Mouse (Mus musculus) limb, embryonic 14.5 days (tissue): ENCODE measurements around the gene Zfp689. TPM values are rescaled to one million over a fixed set of nuclear protein-coding genes. Genes with fewer than 3 reads are reported as not detected.

Experiments
- ATAC-seq: fragments of 200-750 bp; cut with Nextera tagmentation; 2 replicates; pipeline ENCODE4 v1.8.0; 2017; ENCODE audit warnings: low read depth, moderate number of reproducible peaks, moderate TSS enrichment; ENCODE audit not compliant: low FRiP score
- DNase-seq: peaks from one replicate; pipeline ENCODE4 v3.0.0-alpha.2; 2015; ENCODE audit warnings: low spot score
- H3K27ac ChIP-seq: fragments of 300-500 bp; sonication (generic); replicated peaks from 2 replicates; pipeline ENCODE4 v1.5.1; 2014; ENCODE audit warnings: low read depth, mild to moderate bottlenecking, low read length, moderate library complexity, mixed read lengths
- H3K27me3 ChIP-seq: fragments of 300-500 bp; sonication (generic); 2 replicates; pipeline ENCODE4 v1.6.1; 2014; ENCODE audit warnings: low read length, mixed read lengths; ENCODE audit not compliant: control insufficient read depth, insufficient read depth
- H3K36me3 ChIP-seq: fragments of 300-500 bp; sonication (generic); 2 replicates; pipeline ENCODE4 v1.6.1; 2014; ENCODE audit warnings: mild to moderate bottlenecking, low read length, moderate library complexity, mixed read lengths; ENCODE audit not compliant: control insufficient read depth, insufficient read depth
- H3K4me1 ChIP-seq: fragments of 300-500 bp; sonication (generic); 2 replicates; pipeline ENCODE4 v1.6.1; 2014; ENCODE audit warnings: antibody characterized with exemption, low read length, mixed read lengths; ENCODE audit not compliant: control insufficient read depth, insufficient read depth
- H3K4me2 ChIP-seq: fragments of 300-500 bp; sonication (generic); replicated peaks from 2 replicates; pipeline ENCODE4 v1.6.1; 2014; ENCODE audit warnings: low read depth, mild to moderate bottlenecking, low read length, moderate library complexity; ENCODE audit not compliant: severe bottlenecking
- H3K4me3 ChIP-seq: fragments of 300-500 bp; sonication (generic); replicated peaks from 2 replicates; pipeline ENCODE4 v1.5.1; 2014; ENCODE audit warnings: low read length
- H3K9ac ChIP-seq: fragments of 300-500 bp; sonication (generic); 2 replicates; pipeline ENCODE4 v1.6.1; 2014; ENCODE audit warnings: mild to moderate bottlenecking, low read depth, low read length, moderate library complexity; ENCODE audit not compliant: severe bottlenecking
- H3K9me3 ChIP-seq: fragments of 300-500 bp; sonication (generic); 2 replicates; pipeline ENCODE4 v1.6.1; 2016; ENCODE audit warnings: low read length; ENCODE audit not compliant: control insufficient read depth
- POLR2A ChIP-seq: fragments of 200-500 bp; IDR thresholded peaks from 2 replicates; pipeline ENCODE4 v1.8.0; 2012; ENCODE audit warnings: inconsistent platforms, mild to moderate bottlenecking, moderate library complexity, borderline replicate concordance; ENCODE audit not compliant: insufficient read depth, insufficient read length; ENCODE audit errors: extremely low read depth
- WGBS: fragments of 180-500 bp; shearing (Covaris S2); extraction: QIAGEN DNeasy Blood & Tissue Kit; methylation state at CpG from one replicate; pipeline ENCODE4 v1.1.7; 2014; 5-methylcytosine and 5-hydroxymethylcytosine counted together
- polyA plus RNA-seq, 2 experiments: library from polyadenylated mRNA; depleted of rRNA in 1 of 2; stranded (reverse) in 1 of 2; unstranded in 1 of 2; fragments of >200 nt; fragmentation: Nextera tagmentation in 1 of 2; extraction: Ambion mirVana in 1 of 2; gene quantifications; 2 replicates each; pipeline versions ENCODE4 v1.2.1 to v1.2.3; 2012 to 2014

The Zfp689 gene
- polyA plus RNA-seq (2012; rRNA removed): 10.2 and 14.7 TPM in 2 replicates
- polyA plus RNA-seq (2014; fragmentation: Nextera tagmentation; extraction: Ambion mirVana): 7.7 and 10.5 TPM in 2 replicates

- Histone ChIP-seq H3K27me3 (no peaks in the 10 kb centered on the region), H3K27ac (peak within 1 kb of the TSS; percentile 93), H3K4me2 (peak within 1 kb of the TSS; percentile 64), H3K9me3 (no peaks in the 10 kb centered on the region), H3K4me3 (peak within 1 kb of the TSS; percentile 65), H3K9ac (peak within 1 kb of the TSS; percentile 89), H3K4me1 (peaks cover 18% of the 10 kb centered on the region; the same call in 1 of the 2 replicates), H3K36me3 (peaks cover 42% of the 10 kb centered on the region)
- peak; percentile 94 for ATAC-seq
- DNase-seq: peak; percentile 98
- WGBS: under 1% methylated on average over 50 of the region's 54 CpGs
- peak; percentile 22; the same call in 1 of the 2 replicates for TF ChIP-seq POLR2A
Observed at GRCm38 (mm10) chr7:127448521-127449300, at the start of gene Zfp689. Zfp689 (minus strand) TSS chr7:127449158.

- TF ChIP-seq POLR2A: no peak
- Histone ChIP-seq H3K4me3 (no peak overlapping the region), H3K27ac (no peak overlapping the region), H3K36me3 (no peaks in the 10 kb centered on the region), H3K9me3 (no peaks in the 10 kb centered on the region), H3K27me3 (no peaks in the 10 kb centered on the region), H3K4me2 (no peak overlapping the region), H3K4me1 (no peaks in the 10 kb centered on the region), H3K9ac (no peak overlapping the region)
- ATAC-seq (no peak), DNase-seq (peak; percentile 65)
- WGBS: 47% methylated on average over 3 of the region's 3 CpGs
Observed at GRCm38 (mm10) chr7:127498407-127498806, 49.4 kb upstream of the Zfp689 start.

- 85% methylated on average over 2 of the region's 2 CpGs for WGBS
- H3K9me3 ChIP-seq: no peaks in the 10 kb centered on the region
- H3K27me3 ChIP-seq: no peaks in the 10 kb centered on the region
- ATAC-seq: no peak
- no peak for DNase-seq
- H3K9ac ChIP-seq: no peak overlapping the region
- TF ChIP-seq POLR2A: no peak
- H3K27ac ChIP-seq: no peak overlapping the region
- H3K4me1 ChIP-seq: no peaks in the 10 kb centered on the region
- H3K36me3 ChIP-seq: no peaks in the 10 kb centered on the region
- no peak overlapping the region for H3K4me2 ChIP-seq
- H3K4me3 ChIP-seq: no peak overlapping the region
Observed at GRCm38 (mm10) chr7:127497382-127497781, 48.4 kb upstream of the Zfp689 start.

GRCm38 (mm10) chr7:127494648-127495047, 45.7 kb upstream of the Zfp689 start:
- no peak for TF ChIP-seq POLR2A
- no peaks in the 10 kb centered on the region for H3K9me3 ChIP-seq
- no peaks in the 10 kb centered on the region for H3K4me1 ChIP-seq
- DNase-seq: no peak
- ATAC-seq: no peak
- peaks cover 25% of the 10 kb centered on the region for H3K36me3 ChIP-seq
- H3K4me2 ChIP-seq: no peak overlapping the region
- H3K27me3 ChIP-seq: no peaks in the 10 kb centered on the region
- no peak overlapping the region for H3K27ac ChIP-seq
- no peak overlapping the region for H3K9ac ChIP-seq
- no peak overlapping the region for H3K4me3 ChIP-seq

GRCm38 (mm10) chr7:127491846-127492245, 42.9 kb upstream of the Zfp689 start:
- H3K9me3 ChIP-seq: no peaks in the 10 kb centered on the region
- H3K4me3 ChIP-seq: no peak overlapping the region
- H3K36me3 ChIP-seq: peaks cover 50% of the 10 kb centered on the region
- H3K9ac ChIP-seq: no peak overlapping the region
- 86% methylated on average over 3 of the region's 3 CpGs for WGBS
- no peaks in the 10 kb centered on the region for H3K4me1 ChIP-seq
- no peaks in the 10 kb centered on the region for H3K27me3 ChIP-seq
- no peak for TF ChIP-seq POLR2A
- no peak for DNase-seq
- no peak for ATAC-seq
- no peak overlapping the region for H3K4me2 ChIP-seq
- no peak overlapping the region for H3K27ac ChIP-seq
